Mouse (Mus musculus) testis, postnatal 14 days (tissue): ENCODE data around the gene Ptgs1.
A peak's percentile ranks its signal among the peaks of the same experiment; 100 is the strongest.
"Not testable (repeated sequence)": the region's sequence is repeated elsewhere in the genome, so short reads cannot be mapped to it uniquely, and the experiment has no call there.

ENCODE experiments used
- DNase-seq: peaks from one replicate; pipeline ENCODE4 v3.0.0; 2021; ENCODE audit warnings: low spot score

Gene Ptgs1

GRCm38 (mm10) chr2:36230366-36230765, at the start of gene Ptgs1:
Ptgs1 (plus strand) TSS chr2:36230426.
- DNase-seq: no peak

- not testable (repeated sequence) for DNase-seq
Observed at GRCm38 (mm10) chr2:36181587-36182368, 48.4 kb upstream of the Ptgs1 start.

- no peak for DNase-seq
Observed at GRCm38 (mm10) chr2:36183278-36183677, 46.9 kb upstream of the Ptgs1 start.

GRCm38 (mm10) chr2:36184192-36184591, 46.0 kb upstream of the Ptgs1 start:
- DNase-seq: no peak

- DNase-seq: no peak
Observed at GRCm38 (mm10) chr2:36184876-36185275, 45.4 kb upstream of the Ptgs1 start.

GRCm38 (mm10) chr2:36189200-36189599, 41.0 kb upstream of the Ptgs1 start:
- not testable (repeated sequence) for DNase-seq

GRCm38 (mm10) chr2:36191098-36191941, 38.9 kb upstream of the Ptgs1 start:
- DNase-seq: no peak

GRCm38 (mm10) chr2:36197021-36197420, 33.2 kb upstream of the Ptgs1 start:
- no peak for DNase-seq

GRCm38 (mm10) chr2:36197919-36198881, 32.0 kb upstream of the Ptgs1 start:
- DNase-seq: peak; percentile 46

GRCm38 (mm10) chr2:36198882-36199262, 31.4 kb upstream of the Ptgs1 start:
- no peak for DNase-seq

- no peak for DNase-seq
Observed at GRCm38 (mm10) chr2:36200813-36201212, 29.4 kb upstream of the Ptgs1 start.

GRCm38 (mm10) chr2:36201756-36202610, 28.2 kb upstream of the Ptgs1 start:
- DNase-seq: no peak

- no peak for DNase-seq
Observed at GRCm38 (mm10) chr2:36202611-36202880, 27.7 kb upstream of the Ptgs1 start.

- DNase-seq: no peak
Observed at GRCm38 (mm10) chr2:36203011-36203825, 27.0 kb upstream of the Ptgs1 start.

GRCm38 (mm10) chr2:36204595-36204994, 25.6 kb upstream of the Ptgs1 start:
- DNase-seq: no peak

- no peak for DNase-seq
Observed at GRCm38 (mm10) chr2:36207071-36207470, 23.2 kb upstream of the Ptgs1 start.

GRCm38 (mm10) chr2:36210796-36211195, 19.4 kb upstream of the Ptgs1 start:
- no peak for DNase-seq

- DNase-seq: no peak
Observed at GRCm38 (mm10) chr2:36211785-36212184, 18.4 kb upstream of the Ptgs1 start.

GRCm38 (mm10) chr2:36213108-36213507, 17.1 kb upstream of the Ptgs1 start:
- DNase-seq: no peak

GRCm38 (mm10) chr2:36214023-36214422, 16.2 kb upstream of the Ptgs1 start:
- DNase-seq: peak; percentile 73
